Mouse (Mus musculus): ENCODE data around the gene Mettl22. TPM values are rescaled to one million over a fixed set of nuclear protein-coding genes. Genes with fewer than 3 reads are reported as not detected.

Gene Mettl22
- total RNA-seq, 2 experiments from 2014 or later = 21.4 to 25.3 TPM

- intact Hi-C loops (cut with DNase I) = loop anchor here (10.0 kb wide), 2 partner anchors 268 to 368 kb away; no protein-coding TSS in a partner anchor
- DNase-seq = no peak
Observed at GRCm38 (mm10) chr16:8496967-8497366, 26.4 kb downstream of the Mettl22 start.

DNA sequence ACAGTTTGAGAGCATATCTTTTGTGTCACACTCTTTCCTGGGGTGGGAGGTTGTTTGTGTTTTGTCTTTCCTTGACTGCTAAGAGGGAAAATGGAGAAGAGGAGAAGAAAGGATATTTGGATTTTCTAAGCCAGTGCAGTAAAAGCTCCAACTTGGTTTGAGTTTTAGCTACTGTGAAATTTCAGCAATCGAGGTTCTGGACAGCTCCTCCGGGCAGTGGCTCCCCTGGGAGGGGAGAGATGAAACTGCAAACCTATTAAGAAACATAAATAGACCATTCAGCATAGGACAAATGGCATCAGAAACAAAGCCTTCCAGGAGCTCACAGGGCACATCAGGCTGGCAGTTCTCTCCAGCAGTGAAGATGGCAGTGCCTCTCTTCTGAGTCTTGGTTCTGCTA, 33.7 kb downstream of the Mettl22 start:
- DNase-seq = peak in 1 of 2 experiments; percentile 30
- intact Hi-C loops (cut with DNase I) = no loop called here

DNA sequence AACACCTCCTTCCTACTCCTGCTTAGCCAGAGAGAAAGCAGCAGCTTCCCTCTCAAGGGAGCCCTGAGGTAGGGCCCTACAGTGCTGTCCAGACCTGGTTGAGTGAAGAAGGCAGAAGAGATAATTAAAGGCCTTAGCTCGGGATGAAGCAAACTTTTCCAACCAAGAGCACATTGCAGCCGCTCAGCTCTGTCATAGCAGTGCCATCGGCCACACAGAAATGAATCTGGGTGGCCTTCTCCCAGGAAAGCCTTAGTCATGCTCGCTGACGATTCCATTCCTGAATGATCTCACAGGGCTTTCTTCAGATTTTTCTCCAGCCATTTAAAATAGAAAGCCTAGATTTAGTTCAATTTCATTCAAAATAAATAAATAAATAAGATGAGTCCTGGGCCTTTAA, 39.3 kb downstream of the Mettl22 start:
- intact Hi-C loops (cut with DNase I) = loop anchor here (5.0 kb wide), 1 partner anchor 162 kb away; the partner anchor contains the start of gene Carhsp1
- no peak for DNase-seq

DNA sequence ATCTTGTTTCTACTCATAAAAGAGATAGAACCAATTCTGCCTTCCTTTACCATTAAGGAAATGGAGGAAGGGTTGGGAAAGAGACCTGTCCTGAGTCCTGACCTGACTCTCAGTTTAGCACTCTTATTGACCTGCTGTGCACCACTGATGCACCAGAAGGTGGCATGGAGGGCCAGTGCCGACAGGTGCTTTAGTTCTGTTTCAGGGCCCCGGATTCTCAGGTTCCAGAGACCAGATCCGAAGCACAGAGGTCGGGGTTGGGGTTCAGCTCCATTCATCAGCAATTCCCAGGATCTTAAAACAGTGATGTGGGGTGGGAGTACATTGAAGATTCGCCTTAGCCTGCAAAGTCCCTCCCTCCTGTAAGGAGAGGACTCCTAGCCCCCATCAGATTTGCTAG, 42.2 kb downstream of the Mettl22 start:
- DNase-seq = no peak
- intact Hi-C loops (cut with DNase I) = loop anchor here (5.0 kb wide), 1 partner anchor 159 kb away; the partner anchor contains the start of gene Carhsp1

DNA sequence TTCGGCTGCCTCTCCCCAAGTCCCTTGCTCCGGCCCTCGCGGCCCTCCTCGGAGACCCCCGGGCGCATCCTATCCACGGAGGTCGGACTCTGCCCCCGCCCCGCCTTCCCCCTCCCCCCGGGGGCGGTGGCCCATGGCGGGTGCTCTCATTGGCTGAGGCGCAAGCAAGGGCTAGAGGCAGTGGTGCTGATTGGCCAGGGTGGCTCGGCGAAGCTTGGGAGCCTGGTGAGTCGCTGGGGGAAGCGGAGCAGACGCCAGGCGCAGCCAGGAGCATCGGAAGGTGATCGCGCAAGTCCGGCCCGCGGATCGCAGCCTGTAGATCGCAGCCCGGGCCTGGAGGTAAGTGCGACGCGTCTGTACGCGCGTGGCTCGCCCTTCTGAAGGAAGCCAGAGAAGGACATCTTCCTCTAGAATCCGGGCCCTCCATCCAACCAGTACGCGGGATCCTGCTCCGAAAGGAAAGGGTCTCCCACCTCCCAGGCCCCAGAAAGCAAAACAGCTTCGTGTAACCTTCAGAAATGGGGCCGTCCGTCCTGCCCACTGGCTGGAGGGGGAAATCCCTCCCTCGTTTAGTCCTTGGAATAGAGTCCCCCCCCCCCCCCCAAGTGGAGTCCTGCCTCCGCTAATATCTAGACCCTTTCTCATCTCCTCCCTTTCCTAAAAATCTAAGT, 42.8 kb downstream of the Mettl22 start, which contains the start of gene Abat:
Abat (plus strand) TSS at position 194 of the 671 bp plus-strand sequence.
- peak; percentile 91 to 92 for DNase-seq
- intact Hi-C loops (cut with DNase I) = loop anchor here (5.0 kb wide), 1 partner anchor 159 kb away; the partner anchor contains the start of gene Carhsp1

DNA sequence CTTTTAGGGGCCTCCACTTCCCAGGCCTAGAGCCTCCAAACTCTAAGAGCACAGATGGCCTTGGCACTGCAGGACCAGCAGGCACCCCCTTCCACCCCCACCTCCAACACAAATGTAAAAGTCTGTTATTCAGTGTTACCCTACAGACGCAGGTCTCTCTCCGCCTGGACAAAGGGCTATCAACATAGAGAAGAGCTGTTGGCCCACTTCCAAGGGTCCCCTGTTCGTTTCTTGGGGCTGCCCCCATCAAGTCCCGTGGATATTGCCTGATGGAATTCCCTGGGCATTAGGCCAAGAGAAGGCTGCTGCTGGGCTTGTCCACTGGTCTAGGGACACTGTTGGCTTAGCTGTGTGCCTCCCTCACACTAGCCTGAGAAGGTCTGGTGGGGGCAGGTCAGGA, 43.6 kb downstream of the Mettl22 start:
- intact Hi-C loops (cut with DNase I) = loop anchor here (5.0 kb wide), 1 partner anchor 158 kb away; the partner anchor contains the start of gene Carhsp1
- peak; percentile 27 to 51 for DNase-seq

- DNase-seq = no peak
Observed at GRCm38 (mm10) chr16:8520525-8520924, 49.9 kb downstream of the Mettl22 start.

DNA sequence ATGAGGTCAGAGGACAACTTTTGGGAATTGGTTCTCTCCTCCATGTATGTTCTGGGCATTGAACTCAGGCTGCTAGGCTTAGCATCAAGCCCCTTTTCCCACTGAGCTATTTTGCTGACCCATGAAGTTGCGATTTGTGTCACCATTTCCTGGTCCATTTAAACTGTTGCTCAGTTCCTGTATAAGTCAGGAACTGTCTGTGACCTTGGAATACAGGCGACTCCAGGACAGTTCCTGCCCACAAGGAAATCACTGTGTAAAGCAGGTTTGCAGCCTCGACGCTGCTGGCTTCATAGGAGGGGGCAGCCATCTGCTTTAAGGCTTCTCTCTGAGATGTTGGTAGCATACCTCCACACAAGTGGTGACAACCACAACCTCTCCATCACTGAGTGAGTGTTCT, 50.7 kb downstream of the Mettl22 start:
- intact Hi-C loops (cut with DNase I) = no loop called here

More at GRCm38 (mm10) chr16:8520525-8520924, 49.9 kb downstream of the Mettl22 start:
- intact Hi-C loops (cut with DNase I) = no loop called here

GRCm38 (mm10) chr16:8523480-8524144, 53.0 kb downstream of the Mettl22 start:
- DNase-seq = peak; percentile 26 to 36
- intact Hi-C loops (cut with DNase I) = no loop called here

More for the DNA sequence above, 50.7 kb downstream of the Mettl22 start:
- DNase-seq = no peak

- DNase-seq = no peak
- intact Hi-C loops (cut with DNase I) = no loop called here
Observed at GRCm38 (mm10) chr16:8524163-8524847, 53.7 kb downstream of the Mettl22 start.

DNA sequence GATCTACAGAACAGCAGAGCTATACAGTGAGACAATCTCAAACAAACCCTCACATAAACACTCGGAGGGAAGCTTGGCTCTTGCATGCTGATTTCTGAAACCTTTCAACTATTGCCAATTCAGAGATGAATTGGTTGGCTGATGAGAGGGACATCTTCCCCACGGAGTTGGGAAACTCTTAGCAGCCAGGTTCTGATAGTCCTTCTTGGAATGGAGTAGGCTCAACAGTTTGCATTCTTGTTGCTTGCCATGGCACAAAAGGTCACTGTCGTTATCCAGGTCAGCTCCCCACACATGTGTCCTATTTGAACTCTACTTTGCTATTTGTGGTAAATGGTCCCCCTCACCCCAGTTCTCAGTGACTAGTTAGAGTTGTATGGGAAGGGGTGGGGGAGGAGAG, 54.7 kb downstream of the Mettl22 start:
- intact Hi-C loops (cut with DNase I) = no loop called here
- DNase-seq = no peak

GRCm38 (mm10) chr16:8525877-8526276, 55.3 kb downstream of the Mettl22 start:
- no peak for DNase-seq
- intact Hi-C loops (cut with DNase I) = no loop called here

- intact Hi-C loops (cut with DNase I) = no loop called here
- no peak for DNase-seq
Observed at GRCm38 (mm10) chr16:8529389-8529788, 58.8 kb downstream of the Mettl22 start.

- intact Hi-C loops (cut with DNase I) = no loop called here
- no peak for DNase-seq
Observed at GRCm38 (mm10) chr16:8530018-8530417, 59.4 kb downstream of the Mettl22 start.

- intact Hi-C loops (cut with DNase I) = no loop called here
- no peak for DNase-seq
Observed at GRCm38 (mm10) chr16:8532461-8532860, 61.9 kb downstream of the Mettl22 start.

GRCm38 (mm10) chr16:8532894-8533293, 62.3 kb downstream of the Mettl22 start:
- DNase-seq = no peak
- intact Hi-C loops (cut with DNase I) = no loop called here

DNA sequence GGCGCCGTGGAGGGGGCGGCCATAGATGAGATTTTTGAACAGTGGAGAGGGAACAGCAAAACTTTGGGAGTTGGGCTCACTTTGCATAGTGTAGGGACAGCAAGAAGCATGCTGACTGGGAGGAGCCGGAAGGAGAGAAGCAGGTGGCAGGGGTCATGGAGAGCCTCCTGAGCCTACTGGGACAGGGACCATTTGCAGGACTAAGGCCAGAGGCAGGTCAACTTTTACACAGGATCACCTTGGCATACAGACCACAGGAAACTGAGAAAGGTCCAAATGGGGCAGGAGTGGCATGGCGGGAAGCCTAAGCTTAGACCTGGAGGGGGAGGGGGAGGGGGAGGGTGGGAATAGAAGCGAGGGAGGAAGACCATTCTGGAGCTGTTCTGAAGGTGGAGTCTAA, 62.9 kb downstream of the Mettl22 start:
- intact Hi-C loops (cut with DNase I) = no loop called here
- no peak for DNase-seq

GRCm38 (mm10) chr16:8534466-8535200, 64.0 kb downstream of the Mettl22 start:
- no peak for DNase-seq
- intact Hi-C loops (cut with DNase I) = no loop called here

- intact Hi-C loops (cut with DNase I) = no loop called here
- peak in 1 of 2 experiments; percentile 22 for DNase-seq
Observed at GRCm38 (mm10) chr16:8535411-8535810, 64.8 kb downstream of the Mettl22 start.

- intact Hi-C loops (cut with DNase I) = no loop called here
- DNase-seq = no peak
Observed at GRCm38 (mm10) chr16:8539150-8539865, 68.7 kb downstream of the Mettl22 start.
